Mouse (Mus musculus) embryo, embryonic 10 days (tissue): ENCODE measurements around the gene Pcgf3.

Experiments
- DNase-seq: peaks from one replicate; pipeline ENCODE4 v3.0.0-alpha.2; 2015; ENCODE audit warnings: low spot score

The Pcgf3 gene

DNA sequence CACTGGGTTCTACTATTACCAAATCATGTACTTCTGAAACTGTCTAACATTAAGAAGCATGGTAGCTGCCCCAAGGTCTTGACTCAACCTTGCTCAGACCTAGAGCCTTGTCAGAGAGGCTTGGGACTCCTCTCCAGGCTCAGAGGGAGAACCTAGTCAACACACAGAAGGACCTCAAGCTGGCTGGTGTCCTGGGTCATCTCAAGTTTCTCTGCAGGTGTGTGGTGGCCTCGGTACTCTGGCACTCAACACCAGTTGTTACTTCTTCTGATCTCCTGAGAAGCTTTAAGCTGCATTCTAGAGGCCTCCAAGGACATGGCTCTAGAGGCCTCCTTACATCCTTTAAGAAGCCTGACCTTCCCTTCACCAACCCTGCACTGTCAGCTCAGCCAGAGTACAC lies 93.0 kb downstream of the Pcgf3 start:
- no peak for DNase-seq
